Mouse (Mus musculus) lung, embryonic 16.5 days (tissue): ENCODE results near the gene Ado. TPM values are rescaled to one million over a fixed set of nuclear protein-coding genes. Genes with fewer than 3 reads are reported as not detected.

Experiments
- ATAC-seq: fragments of 200-750 bp; cut with Nextera tagmentation; 2 replicates; pipeline ENCODE4 v1.8.0; 2017; ENCODE audit warnings: low read depth, mild to moderate bottlenecking, moderate library complexity
- H3K27ac ChIP-seq: fragments of 300-500 bp; sonication (generic); 2 replicates; pipeline ENCODE4 v1.5.1; 2014; ENCODE audit warnings: mild to moderate bottlenecking, control low read depth, low read length
- H3K27me3 ChIP-seq: fragments of 300-500 bp; sonication (generic); 2 replicates; pipeline ENCODE4 v1.6.1; 2014; ENCODE audit warnings: low read depth, low read length, mixed read lengths; ENCODE audit not compliant: control insufficient read depth, insufficient read depth
- H3K36me3 ChIP-seq: fragments of 300-500 bp; sonication (generic); 2 replicates; pipeline ENCODE4 v1.6.1; 2014; ENCODE audit warnings: low read length; ENCODE audit not compliant: control insufficient read depth, insufficient read depth
- H3K4me1 ChIP-seq: fragments of 300-500 bp; sonication (generic); replicated peaks from 2 replicates; pipeline ENCODE4 v1.6.1; 2014; ENCODE audit warnings: low read length, mixed read lengths; ENCODE audit not compliant: control insufficient read depth, insufficient read depth
- H3K4me2 ChIP-seq: fragments of 300-500 bp; sonication (generic); 2 replicates; pipeline ENCODE4 v1.6.1; 2014; ENCODE audit warnings: low read depth, low read length, control low read depth
- H3K4me3 ChIP-seq: fragments of 300-500 bp; sonication (generic); 2 replicates; pipeline ENCODE4 v1.5.1; 2014; ENCODE audit warnings: mild to moderate bottlenecking, low read length, control low read depth
- H3K9ac ChIP-seq: fragments of 300-500 bp; sonication (generic); 2 replicates; pipeline ENCODE4 v1.6.1; 2014; ENCODE audit warnings: low read length, control low read depth
- H3K9me3 ChIP-seq: fragments of 300-500 bp; sonication (generic); 2 replicates; pipeline ENCODE4 v1.6.1; 2016; ENCODE audit warnings: low read length; ENCODE audit not compliant: control insufficient read depth
- WGBS: fragments of 180-500 bp; shearing (Covaris S2); extraction: QIAGEN DNeasy Blood & Tissue Kit; methylation state at CpG from one replicate; pipeline ENCODE4 v1.1.7; 2014; 5-methylcytosine and 5-hydroxymethylcytosine counted together
- polyA plus RNA-seq: library from polyadenylated mRNA; unstranded; fragments of >200 nt; fragmentation: Nextera tagmentation; extraction: Ambion mirVana; gene quantifications from 2 replicates; pipeline ENCODE4 v1.2.1, GENCODE M21; 2015

The Ado gene
- polyA plus RNA-seq, result 55.2 and 58.5 TPM in 2 replicates

DNA sequence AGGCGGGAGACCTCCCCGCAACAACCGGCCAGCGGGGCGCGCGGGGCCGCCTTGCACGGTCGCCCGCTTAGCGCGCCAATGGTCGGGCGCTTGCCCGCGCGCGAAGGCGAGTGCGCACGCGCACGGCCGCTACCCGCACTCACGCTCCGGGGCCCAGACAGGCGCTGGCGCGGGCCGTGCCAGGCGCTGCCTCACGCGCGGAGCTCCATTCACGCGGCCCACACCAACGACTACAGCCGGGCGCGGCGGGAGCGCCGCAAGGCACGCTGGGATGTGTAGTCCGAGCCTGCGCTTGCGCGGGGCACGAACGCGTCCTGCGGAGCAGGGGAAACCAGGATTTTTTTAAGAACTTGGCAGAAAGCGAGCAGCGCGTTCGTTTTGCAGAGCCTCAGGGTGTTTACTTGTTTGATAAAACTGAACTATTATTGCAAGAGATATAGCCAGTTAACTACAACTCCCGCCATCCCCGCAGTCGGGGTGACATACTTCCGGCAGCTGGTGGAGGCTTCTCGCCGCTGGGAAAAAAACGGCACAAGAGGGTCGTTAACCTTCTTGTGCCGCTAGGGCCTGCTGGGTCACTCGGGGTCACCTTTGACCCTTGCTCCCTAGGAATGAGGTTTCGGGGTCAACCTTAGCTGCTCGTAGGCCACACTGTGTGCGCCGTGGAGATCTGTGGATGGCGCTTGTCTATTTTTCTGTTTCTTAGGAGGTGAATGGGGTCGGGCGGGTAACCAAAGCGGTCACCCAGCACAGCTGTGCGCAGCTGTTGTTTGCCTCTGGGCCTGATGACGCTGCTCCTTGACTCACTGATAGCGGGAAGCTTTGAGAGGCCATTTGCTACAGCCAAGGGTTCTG, at the start of gene Ado:
Gene Ado (minus strand): TSS at position 79 of the 855 bp plus-strand sequence.
- H3K36me3 ChIP-seq, result no peaks in the 10 kb centered on the region
- peak within 1 kb of the TSS; percentile 90 for H3K9ac ChIP-seq
- under 1% methylated on average over 45 of the region's 79 CpGs for whole genome bisulfite sequencing
- peak within 1 kb of the TSS; percentile 95 for H3K27ac ChIP-seq
- peaks cover 22% of the 10 kb centered on the region for H3K4me1 ChIP-seq
- peak within 1 kb of the TSS; percentile 92 for H3K4me2 ChIP-seq
- H3K4me3 ChIP-seq, result peak within 1 kb of the TSS; percentile 97
- ATAC-seq, result peak; percentile 94
- H3K27me3 ChIP-seq, result no peaks in the 10 kb centered on the region
- no peaks in the 10 kb centered on the region for H3K9me3 ChIP-seq

DNA sequence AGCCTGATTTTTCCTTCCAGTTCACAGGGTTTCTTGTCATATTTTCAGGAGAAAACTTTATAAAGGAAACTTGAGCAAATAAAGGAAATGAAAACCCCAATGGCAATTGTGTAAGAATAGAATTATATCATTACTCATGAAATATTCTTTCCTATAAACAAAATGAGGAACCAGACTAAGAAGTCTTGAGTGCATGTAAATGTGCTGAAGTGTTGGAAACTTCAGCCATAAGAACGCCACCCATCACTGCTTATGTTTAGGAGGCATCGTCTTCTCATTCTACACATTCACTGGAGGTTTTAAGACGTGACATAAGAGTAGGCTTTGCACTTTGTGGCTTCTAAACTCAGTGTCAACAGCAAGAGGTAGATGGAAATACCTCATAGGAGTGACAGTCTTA, 46.5 kb upstream of the Ado start:
- ATAC-seq, result no peak

DNA sequence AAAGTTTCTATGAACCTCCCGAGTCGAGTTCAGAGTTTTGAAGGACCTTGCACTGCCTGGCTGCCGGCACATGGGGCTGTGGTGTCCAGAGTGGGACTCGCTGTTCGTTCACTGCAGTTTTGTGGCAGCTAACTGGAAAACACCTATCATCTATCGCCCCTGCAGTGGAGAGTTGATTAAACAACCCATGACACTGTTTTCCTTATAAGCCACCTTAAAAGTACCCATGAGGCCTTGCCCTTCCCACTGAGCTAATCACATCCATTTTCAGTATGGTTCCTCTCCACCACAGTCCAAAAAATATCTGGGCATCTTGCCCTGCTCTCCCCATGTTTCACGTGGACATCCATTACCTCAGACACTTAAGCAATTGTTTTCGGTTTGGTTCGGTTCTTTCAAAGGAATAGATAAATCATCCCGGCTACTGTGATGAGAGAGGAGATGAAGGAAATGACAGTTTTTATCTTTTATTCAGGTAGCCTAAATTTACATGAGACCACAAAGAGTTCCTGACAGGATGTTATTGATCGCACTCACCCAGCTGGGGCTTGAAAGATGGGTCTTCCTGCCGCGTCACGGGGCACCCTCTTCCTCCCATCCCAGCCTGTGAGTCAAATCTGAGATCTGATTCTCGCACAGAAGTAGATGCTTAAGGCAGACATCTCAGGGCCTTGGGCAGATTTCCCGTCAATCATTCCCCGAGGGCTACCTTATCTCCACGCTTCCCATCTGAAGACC, 37.3 kb upstream of the Ado start:
- no peaks in the 10 kb centered on the region for H3K36me3 ChIP-seq
- ATAC-seq, result no peak
- H3K9ac ChIP-seq, result no peak overlapping the region
- H3K27me3 ChIP-seq, result no peaks in the 10 kb centered on the region
- no peaks in the 10 kb centered on the region for H3K9me3 ChIP-seq
- H3K4me3 ChIP-seq, result no peak overlapping the region
- H3K4me1 ChIP-seq, result no peaks in the 10 kb centered on the region
- no peak overlapping the region for H3K4me2 ChIP-seq
- WGBS, result 74% methylated on average over 18 of the region's 18 CpGs
- no peak overlapping the region for H3K27ac ChIP-seq

More for the DNA sequence above, 46.5 kb upstream of the Ado start:
- Histone ChIP-seq H3K9ac (no peak overlapping the region), H3K27ac (no peak overlapping the region), H3K9me3 (no peaks in the 10 kb centered on the region), H3K27me3 (no peaks in the 10 kb centered on the region), H3K4me1 (0 out of 2 replicates have a peak, but pooled peaks cover 3% of the 10 kb centered on the region), H3K4me3 (no peak overlapping the region), H3K36me3 (no peaks in the 10 kb centered on the region), H3K4me2 (no peak overlapping the region)
- WGBS, result 75% methylated on average over 3 of the region's 3 CpGs

DNA sequence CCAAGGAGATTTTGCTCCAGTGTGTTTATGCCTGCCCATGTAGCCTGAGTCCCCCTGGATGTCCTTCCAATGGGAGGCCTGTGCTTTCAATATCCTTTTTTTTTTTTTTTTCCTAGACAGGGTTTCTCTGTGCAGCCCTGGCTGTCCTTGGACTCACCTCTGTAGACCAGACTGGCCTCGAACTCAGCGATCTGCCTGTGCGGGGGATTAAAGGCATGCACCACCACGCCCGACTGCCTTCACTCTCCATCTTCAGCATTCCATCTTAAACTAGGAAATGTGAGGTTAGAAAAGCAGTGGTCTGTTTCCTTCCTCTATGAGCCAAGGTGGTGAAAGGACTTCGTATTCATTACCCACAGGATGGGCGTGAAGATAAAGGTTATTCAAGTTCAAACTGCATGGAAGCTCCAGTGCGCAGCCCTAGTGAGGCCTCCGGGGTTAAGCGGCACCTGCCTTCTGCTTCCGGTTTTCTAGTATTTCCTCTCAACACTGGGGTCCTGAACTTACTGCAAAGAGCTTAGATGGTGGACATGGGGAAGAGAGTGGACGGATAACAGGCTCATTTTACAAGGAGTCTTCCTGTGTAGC, 33.0 kb upstream of the Ado start:
- H3K4me1 ChIP-seq, result no peaks in the 10 kb centered on the region
- H3K9ac ChIP-seq, result no peak overlapping the region
- ATAC-seq, result no peak
- H3K9me3 ChIP-seq, result no peaks in the 10 kb centered on the region
- no peak overlapping the region for H3K27ac ChIP-seq
- 65% methylated on average over 12 of the region's 12 CpGs for WGBS
- H3K27me3 ChIP-seq, result no peaks in the 10 kb centered on the region
- no peaks in the 10 kb centered on the region for H3K36me3 ChIP-seq
- H3K4me2 ChIP-seq, result no peak overlapping the region
- H3K4me3 ChIP-seq, result no peak overlapping the region

DNA sequence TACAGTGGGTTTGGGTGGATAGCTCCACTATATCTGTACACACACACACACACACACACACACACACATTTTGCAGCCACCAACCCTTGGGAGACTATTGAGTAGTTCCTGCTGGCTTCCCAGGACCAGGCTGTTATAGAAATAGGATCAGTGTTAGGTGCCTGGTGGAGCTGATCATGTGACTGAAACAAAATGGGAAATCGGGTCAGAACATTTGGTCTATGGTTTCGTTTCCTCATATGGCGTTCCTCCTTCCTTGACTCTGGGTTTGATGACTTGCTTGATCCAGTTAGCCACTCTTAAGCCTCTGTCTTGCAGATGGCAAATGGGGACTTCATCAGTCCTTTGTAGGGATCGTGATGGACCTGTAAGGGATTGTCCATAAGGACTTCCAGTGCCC, 31.1 kb upstream of the Ado start:
- Histone ChIP-seq H3K9me3 (no peaks in the 10 kb centered on the region), H3K36me3 (no peaks in the 10 kb centered on the region), H3K4me3 (no peak overlapping the region), H3K27ac (no peak overlapping the region), H3K4me2 (no peak overlapping the region), H3K27me3 (no peaks in the 10 kb centered on the region), H3K9ac (no peak overlapping the region), H3K4me1 (no peaks in the 10 kb centered on the region)
- ATAC-seq, result no peak
- 95% methylated on average over 4 of the region's 4 CpGs for WGBS

DNA sequence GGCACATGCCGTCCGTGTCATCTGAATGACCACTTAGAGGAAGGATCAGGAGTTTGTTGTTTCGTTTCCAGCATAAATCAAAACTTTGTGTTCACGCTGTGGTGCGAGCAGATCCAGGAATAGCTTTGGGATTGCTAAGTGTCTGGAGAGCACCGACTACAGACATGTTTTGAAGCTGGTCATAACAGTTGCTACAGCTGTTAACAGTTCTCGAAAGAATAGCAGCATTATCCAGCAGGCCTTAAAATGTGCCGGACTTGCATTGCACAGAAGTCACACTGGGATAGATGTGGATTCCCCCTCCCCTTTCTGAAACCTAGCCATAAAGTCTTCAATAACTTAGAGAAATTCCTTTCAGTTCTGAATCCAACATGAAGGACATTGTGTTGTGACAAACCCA, 24.6 kb upstream of the Ado start:
- H3K36me3 ChIP-seq, result no peaks in the 10 kb centered on the region
- no peaks in the 10 kb centered on the region for H3K9me3 ChIP-seq
- 59% methylated on average over 8 of the region's 8 CpGs for WGBS
- H3K4me3 ChIP-seq, result no peak overlapping the region
- no peaks in the 10 kb centered on the region for H3K4me1 ChIP-seq
- H3K27ac ChIP-seq, result no peak overlapping the region
- no peak for ATAC-seq
- no peak overlapping the region for H3K9ac ChIP-seq
- no peaks in the 10 kb centered on the region for H3K27me3 ChIP-seq
- H3K4me2 ChIP-seq, result no peak overlapping the region

DNA sequence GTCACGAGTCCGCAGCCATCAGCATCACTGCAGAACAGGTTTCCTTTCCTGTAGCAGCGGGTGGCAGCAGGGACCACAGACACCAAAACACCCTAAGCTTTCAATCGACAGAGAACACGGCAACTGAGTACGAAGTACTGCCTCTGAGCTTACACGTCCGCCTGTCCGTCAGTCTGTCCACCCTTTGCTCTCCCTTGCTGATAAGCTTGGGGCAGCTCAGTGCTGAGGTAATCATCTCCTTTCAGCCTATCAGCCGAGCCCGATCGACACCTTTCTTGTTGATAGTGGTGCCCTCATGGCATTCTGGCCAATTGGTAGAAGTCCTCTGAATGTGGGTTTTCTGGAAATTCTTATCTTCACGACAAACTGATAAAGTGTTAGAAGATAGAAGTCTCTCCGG, 22.7 kb upstream of the Ado start:
- H3K27me3 ChIP-seq, result no peaks in the 10 kb centered on the region
- H3K4me1 ChIP-seq, result no peaks in the 10 kb centered on the region
- ATAC-seq, result no peak
- H3K4me2 ChIP-seq, result no peak overlapping the region
- no peak overlapping the region for H3K4me3 ChIP-seq
- H3K9ac ChIP-seq, result no peak overlapping the region
- H3K36me3 ChIP-seq, result no peaks in the 10 kb centered on the region
- no peaks in the 10 kb centered on the region for H3K9me3 ChIP-seq
- no peak overlapping the region for H3K27ac ChIP-seq
- WGBS, result 69% methylated on average over 14 of the region's 14 CpGs

DNA sequence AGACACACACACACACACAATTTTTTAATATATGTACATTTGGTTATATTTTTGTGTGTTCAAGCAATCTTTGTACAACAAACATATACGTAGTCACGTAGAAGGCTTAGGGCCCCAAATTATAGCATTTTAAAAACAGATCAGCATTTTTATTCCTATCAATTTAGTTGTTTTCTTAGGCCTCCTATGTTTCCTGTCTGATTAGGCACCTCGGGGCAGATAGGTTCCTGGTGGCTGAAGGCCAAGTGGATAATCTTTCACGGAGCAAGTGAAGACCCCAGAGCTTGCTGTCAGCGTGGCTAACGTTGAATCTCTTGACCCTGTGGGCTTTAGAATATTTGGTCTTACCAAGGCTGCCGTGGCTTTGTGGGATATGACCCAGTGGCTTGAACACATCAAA, 20.8 kb upstream of the Ado start:
- WGBS, result 67% methylated on average over 7 of the region's 7 CpGs
- Histone ChIP-seq H3K4me1 (no peaks in the 10 kb centered on the region), H3K9me3 (no peaks in the 10 kb centered on the region), H3K4me3 (no peak overlapping the region), H3K36me3 (no peaks in the 10 kb centered on the region), H3K27ac (no peak overlapping the region), H3K4me2 (no peak overlapping the region), H3K27me3 (no peaks in the 10 kb centered on the region), H3K9ac (no peak overlapping the region)
- ATAC-seq, result no peak

DNA sequence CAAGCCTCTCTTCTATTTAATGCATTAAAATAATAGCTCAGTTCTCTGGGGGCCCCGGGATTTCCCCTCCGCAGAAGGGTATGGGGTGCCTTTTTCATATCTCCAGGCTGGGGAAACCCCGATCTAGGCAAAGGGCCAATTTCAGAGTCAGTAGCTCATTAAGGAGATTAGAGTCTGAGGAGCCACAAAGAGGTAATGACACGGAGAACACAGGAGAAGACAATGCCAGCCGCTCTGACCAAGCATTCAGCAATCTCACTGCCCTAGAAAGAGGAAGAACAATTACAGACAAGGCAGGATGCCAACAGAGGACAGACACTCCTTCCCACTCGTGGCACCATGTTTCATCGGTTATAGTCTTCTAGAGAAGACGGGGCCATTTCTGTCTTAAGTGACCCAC, 17.3 kb upstream of the Ado start:
- no peaks in the 10 kb centered on the region for H3K9me3 ChIP-seq
- no peaks in the 10 kb centered on the region for H3K27me3 ChIP-seq
- WGBS, result 68% methylated on average over 8 of the region's 8 CpGs
- no peak for ATAC-seq
- H3K4me3 ChIP-seq, result no peak overlapping the region
- H3K9ac ChIP-seq, result no peak overlapping the region
- H3K4me1 ChIP-seq, result no peaks in the 10 kb centered on the region
- H3K4me2 ChIP-seq, result no peak overlapping the region
- H3K27ac ChIP-seq, result no peak overlapping the region
- H3K36me3 ChIP-seq, result no peaks in the 10 kb centered on the region
